Mouse (Mus musculus) neural tube, embryonic 14.5 days (tissue): ENCODE data around the gene Mrgpra4. TPM values are rescaled to one million over a fixed set of nuclear protein-coding genes. Genes with fewer than 3 reads are reported as not detected.

Experiments
- ATAC-seq: fragments of 200-750 bp; cut with Nextera tagmentation; 2 replicates; pipeline ENCODE4 v1.8.0; 2017; ENCODE audit warnings: low read depth, mild to moderate bottlenecking, moderate TSS enrichment, moderate library complexity
- H3K27ac ChIP-seq: fragments of 300-500 bp; sonication (generic); 2 replicates; pipeline ENCODE4 v1.5.1; 2014; ENCODE audit warnings: low read depth, mild to moderate bottlenecking, control low read depth, low read length, moderate library complexity, mixed read lengths
- H3K27me3 ChIP-seq: fragments of 300-500 bp; sonication (generic); 2 replicates; pipeline ENCODE4 v1.6.1; 2014; ENCODE audit warnings: low read length; ENCODE audit not compliant: control insufficient read depth, insufficient read depth
- H3K36me3 ChIP-seq: fragments of 300-500 bp; sonication (generic); 2 replicates; pipeline ENCODE4 v1.6.1; 2014; ENCODE audit warnings: low read length, mixed read lengths; ENCODE audit not compliant: control insufficient read depth, insufficient read depth
- H3K4me1 ChIP-seq: fragments of 300-500 bp; sonication (generic); 2 replicates; pipeline ENCODE4 v1.6.1; 2014; ENCODE audit warnings: low read length; ENCODE audit not compliant: control insufficient read depth, insufficient read depth
- H3K4me2 ChIP-seq: fragments of 300-500 bp; sonication (generic); 2 replicates; pipeline ENCODE4 v1.6.1; 2014; ENCODE audit warnings: mild to moderate bottlenecking, low read depth, low read length, control low read depth
- H3K4me3 ChIP-seq: fragments of 300-500 bp; sonication (generic); 2 replicates; pipeline ENCODE4 v1.5.1; 2014; ENCODE audit warnings: low read depth, low read length, control low read depth, mixed read lengths
- H3K9ac ChIP-seq: fragments of 300-500 bp; sonication (generic); replicated peaks from 2 replicates; pipeline ENCODE4 v1.6.1; 2014; ENCODE audit warnings: low read depth, mild to moderate bottlenecking, control low read depth, low read length, mixed read lengths
- H3K9me3 ChIP-seq: fragments of 300-500 bp; sonication (generic); 2 replicates; pipeline ENCODE4 v1.6.1; 2016; ENCODE audit warnings: low read length; ENCODE audit not compliant: control insufficient read depth
- WGBS: fragments of 180-500 bp; shearing (Covaris S2); extraction: QIAGEN DNeasy Blood & Tissue Kit; methylation state at CpG from one replicate; pipeline ENCODE4 v1.1.7; 2014; 5-methylcytosine and 5-hydroxymethylcytosine counted together
- polyA plus RNA-seq: library from polyadenylated mRNA; unstranded; fragments of >200 nt; fragmentation: Nextera tagmentation; extraction: Ambion mirVana; gene quantifications from 2 replicates; pipeline ENCODE4 v1.2.1, GENCODE M21; 2014

Mrgpra4 gene
- not detected in 2 replicates for polyA plus RNA-seq

DNA sequence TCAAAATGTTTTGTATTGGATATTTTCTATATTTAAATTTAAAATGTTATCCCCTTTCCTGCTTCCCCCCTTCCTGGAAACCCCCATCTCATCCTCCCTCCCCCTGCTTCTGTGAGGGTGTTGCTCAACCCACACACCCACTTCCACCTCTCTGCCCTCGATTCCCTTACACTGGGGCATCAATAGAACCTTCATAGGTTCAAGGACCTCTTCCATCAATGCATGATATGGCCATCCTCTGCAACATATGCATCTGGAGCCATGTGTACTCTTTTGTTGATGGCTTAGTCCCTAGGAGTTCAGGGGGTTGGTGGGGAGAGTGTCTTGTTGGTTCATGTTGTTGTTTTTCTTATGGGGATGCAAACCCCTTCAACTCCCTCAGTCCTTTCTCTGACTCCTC is at the start of gene Mrgpra4:
Gene Mrgpra4, minus strand, starts transcription at position 101 of the 400 bp plus-strand sequence.
- H3K4me1 ChIP-seq, result no peaks in the 10 kb centered on the region
- H3K9ac ChIP-seq, result no peak within 1 kb of the TSS
- no peak within 1 kb of the TSS for H3K27ac ChIP-seq
- H3K27me3 ChIP-seq, result no peaks in the 10 kb centered on the region
- H3K4me3 ChIP-seq, result no peak within 1 kb of the TSS
- 94% methylated on average over 1 of the region's 1 CpGs for WGBS
- ATAC-seq, result no peak
- H3K4me2 ChIP-seq, result no peak within 1 kb of the TSS
- no peaks in the 10 kb centered on the region for H3K36me3 ChIP-seq
- H3K9me3 ChIP-seq, result no peaks in the 10 kb centered on the region

DNA sequence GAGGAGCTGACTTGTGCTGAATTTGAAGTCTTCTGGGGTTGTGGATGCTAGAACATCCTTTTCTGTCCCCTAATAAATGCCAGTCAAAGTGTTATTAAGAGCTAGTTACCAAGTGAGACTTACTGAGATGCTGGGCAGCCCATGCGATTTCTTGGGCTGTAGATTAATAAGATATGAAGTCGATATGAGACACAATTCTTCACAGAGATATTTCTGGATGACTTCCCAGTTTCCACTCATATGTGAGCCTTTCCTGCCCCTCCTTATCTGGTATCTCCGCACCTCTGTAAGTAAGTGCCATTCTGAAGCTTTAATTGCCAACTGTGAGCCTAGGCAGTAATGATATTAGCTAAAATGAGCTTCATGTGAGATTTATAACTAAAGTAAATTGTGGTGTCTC is 45.6 kb upstream of the Mrgpra4 start, which contains the start of gene Mrgprx1:
Gene Mrgprx1, minus strand, starts transcription at position 101 of the 400 bp plus-strand sequence.
- no peak within 1 kb of the TSS for H3K9ac ChIP-seq
- 93% methylated on average over 3 of the region's 3 CpGs for WGBS
- H3K4me3 ChIP-seq, result no peak within 1 kb of the TSS
- no peaks in the 10 kb centered on the region for H3K27me3 ChIP-seq
- H3K4me1 ChIP-seq, result no peaks in the 10 kb centered on the region
- H3K9me3 ChIP-seq, result no peaks in the 10 kb centered on the region
- no peaks in the 10 kb centered on the region for H3K36me3 ChIP-seq
- no peak within 1 kb of the TSS for H3K4me2 ChIP-seq
- ATAC-seq, result no peak
- no peak within 1 kb of the TSS for H3K27ac ChIP-seq

DNA sequence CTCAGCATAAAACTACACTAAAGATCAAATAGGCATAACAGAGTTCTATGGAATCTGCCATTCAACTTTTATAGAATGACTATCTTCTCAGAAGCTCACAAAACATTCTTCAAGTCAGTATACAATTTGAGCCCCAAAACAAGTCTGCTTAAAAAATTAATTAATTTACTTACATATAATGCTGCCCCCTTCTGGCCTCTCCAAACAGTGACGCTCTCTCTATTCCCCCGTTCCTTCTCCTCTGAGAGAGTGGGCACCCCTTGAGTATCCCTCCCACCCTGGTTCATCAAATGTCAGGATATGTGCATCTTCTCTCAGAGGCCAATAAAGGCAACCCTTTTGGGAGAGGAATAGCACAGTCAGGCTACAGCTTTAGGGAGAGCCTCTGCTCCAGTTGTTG is 36.0 kb upstream of the Mrgpra4 start:
- no peak for ATAC-seq
- Histone ChIP-seq H3K9me3 (no peaks in the 10 kb centered on the region), H3K4me3 (no peak overlapping the region), H3K4me2 (no peak overlapping the region), H3K4me1 (no peaks in the 10 kb centered on the region), H3K9ac (no peak overlapping the region), H3K27me3 (no peaks in the 10 kb centered on the region), H3K27ac (no peak overlapping the region), H3K36me3 (no peaks in the 10 kb centered on the region)
- WGBS, result 52% methylated on average over 2 of the region's 2 CpGs

GRCm38 (mm10) chr7:47995689-47996088 is 13.8 kb upstream of the Mrgpra4 start:
- no peaks in the 10 kb centered on the region for H3K36me3 ChIP-seq
- no peak overlapping the region for H3K4me2 ChIP-seq
- no peak overlapping the region for H3K4me3 ChIP-seq
- ATAC-seq, result no peak
- H3K9me3 ChIP-seq, result no peaks in the 10 kb centered on the region
- no peaks in the 10 kb centered on the region for H3K27me3 ChIP-seq
- H3K27ac ChIP-seq, result no peak overlapping the region
- H3K4me1 ChIP-seq, result no peaks in the 10 kb centered on the region
- H3K9ac ChIP-seq, result no peak overlapping the region
- 84% methylated on average over 3 of the region's 3 CpGs for WGBS

GRCm38 (mm10) chr7:47986752-47987151 is 4.9 kb upstream of the Mrgpra4 start:
- no peak overlapping the region for H3K4me2 ChIP-seq
- H3K4me3 ChIP-seq, result no peak overlapping the region
- H3K36me3 ChIP-seq, result no peaks in the 10 kb centered on the region
- H3K4me1 ChIP-seq, result no peaks in the 10 kb centered on the region
- no peak overlapping the region for H3K27ac ChIP-seq
- no peak for ATAC-seq
- WGBS, result 44% methylated on average over 1 of the region's 1 CpGs
- no peak overlapping the region for H3K9ac ChIP-seq
- no peaks in the 10 kb centered on the region for H3K27me3 ChIP-seq
- no peaks in the 10 kb centered on the region for H3K9me3 ChIP-seq

Other genes with a start within 250 kb of the Mrgpra4 start
- gene Mrgprx1, start 45.5 kb upstream of the Mrgpra4 start, polyA plus RNA-seq, result 0.30 TPM in 1 of 2 replicates, not detected in the other
- not detected in 2 replicates for gene Mrgprb5, start 186.9 kb upstream of the Mrgpra4 start, polyA plus RNA-seq
- not detected in 2 replicates for gene Mrgprb4, start 217.2 kb upstream of the Mrgpra4 start, polyA plus RNA-seq